Mouse (Mus musculus) ES-E14 (cell line): Measurements from ENCODE around the gene Myo15b.

Experiments
- CHD2 ChIP-seq: IDR thresholded peaks from 2 replicates; pipeline ENCODE4 v1.6.1; 2014; ENCODE audit warnings: mild to moderate bottlenecking, low read depth, low read length, inconsistent platforms
- MAFK ChIP-seq: IDR thresholded peaks from 2 replicates; pipeline ENCODE4 v1.6.1; 2014; ENCODE audit warnings: mild to moderate bottlenecking, low read depth, low read length, inconsistent platforms; ENCODE audit not compliant: insufficient read depth

- TF ChIP-seq MAFK (no peak), CHD2 (no peak)
Observed at GRCm38 (mm10) chr11:115889159-115889558, 31.0 kb downstream of the Myo15b start.
